Mouse (Mus musculus): ENCODE measurements at regions not wholly inside any gene's neighbourhood (a gene's known extent, or its start where the extent isn't known, plus 50 kb on each side); places are given as distances from the start of the nearest gene placed in this dataset.

GRCm38 (mm10) chr2:12614345-12614744 is 195.1 kb upstream of the Mindy3 start:
- in situ Hi-C loops (cut with MboI, MseI), result no loop called here

- in situ Hi-C loops (cut with MboI, MseI), result no loop called here
These were observed 194.6 kb upstream of the Mindy3 start for GRCm38 (mm10) chr2:12613858-12614257.

GRCm38 (mm10) chr2:12582566-12582965 is 163.3 kb upstream of the Mindy3 start:
- in situ Hi-C loops (cut with MboI, MseI), result no loop called here

GRCm38 (mm10) chr2:12557736-12558135 is 138.5 kb upstream of the Mindy3 start:
- in situ Hi-C loops (cut with MboI, MseI), result no loop called here

- in situ Hi-C loops (cut with MboI, MseI), result no loop called here
These were observed 103.1 kb upstream of the Mindy3 start for GRCm38 (mm10) chr2:12522411-12522810.

- in situ Hi-C loops (cut with MboI, MseI), result no loop called here
These were observed 102.5 kb upstream of the Mindy3 start for GRCm38 (mm10) chr2:12521744-12522143.

GRCm38 (mm10) chr2:12492369-12492768 is 73.1 kb upstream of the Mindy3 start:
- in situ Hi-C loops (cut with MboI, MseI), result no loop called here

GRCm38 (mm10) chr2:12469440-12470339 is 50.4 kb upstream of the Mindy3 start:
- in situ Hi-C loops (cut with MboI, MseI), result loop anchor here (10.0 to 25.0 kb wide), 2 partner anchors 575 to 768 kb away; no protein-coding TSS in a partner anchor
